Mouse (Mus musculus) heart, embryonic 11.5 days (tissue): ENCODE results near the gene Itih3. TPM values are rescaled to one million over a fixed set of nuclear protein-coding genes. Genes with fewer than 3 reads are reported as not detected.

Experiments used
- ATAC-seq: fragments of 200-750 bp; cut with Nextera tagmentation; replicated peaks from 2 replicates; pipeline ENCODE4 v1.8.0; 2017; ENCODE audit warnings: moderate library complexity; ENCODE audit not compliant: insufficient number of reproducible peaks, low FRiP score, low TSS enrichment
- H3K27ac ChIP-seq: fragments of 300-500 bp; sonication (generic); 2 replicates; pipeline ENCODE4 v1.5.1; 2014; ENCODE audit warnings: mild to moderate bottlenecking, low read depth, low read length
- H3K27me3 ChIP-seq: fragments of 300-500 bp; sonication (generic); 2 replicates; pipeline ENCODE4 v1.6.1; 2014; ENCODE audit warnings: mild to moderate bottlenecking, low read length, mixed read lengths; ENCODE audit not compliant: control insufficient read depth, insufficient read depth
- H3K36me3 ChIP-seq: fragments of 300-500 bp; sonication (generic); 2 replicates; pipeline ENCODE4 v1.6.1; 2014; ENCODE audit warnings: mild to moderate bottlenecking, low read length, moderate library complexity, mixed read lengths; ENCODE audit not compliant: control insufficient read depth, insufficient read depth
- H3K4me1 ChIP-seq: fragments of 300-500 bp; sonication (generic); 2 replicates; pipeline ENCODE4 v1.6.1; 2014; ENCODE audit warnings: low read length; ENCODE audit not compliant: control insufficient read depth, insufficient read depth
- H3K4me2 ChIP-seq: fragments of 300-500 bp; sonication (generic); 2 replicates; pipeline ENCODE4 v1.6.1; 2014; ENCODE audit warnings: mild to moderate bottlenecking, moderate library complexity
- H3K4me3 ChIP-seq: fragments of 300-500 bp; sonication (generic); 2 replicates; pipeline ENCODE4 v1.5.1; 2014; ENCODE audit warnings: low read depth, low read length
- H3K9ac ChIP-seq: fragments of 300-500 bp; sonication (generic); 2 replicates; pipeline ENCODE4 v1.6.1; 2014; ENCODE audit warnings: mild to moderate bottlenecking, low read depth, low read length, moderate library complexity
- H3K9me3 ChIP-seq: fragments of 300-500 bp; sonication (generic); replicated peaks from 2 replicates; pipeline ENCODE4 v1.6.1; 2016; ENCODE audit warnings: low read length; ENCODE audit not compliant: control insufficient read depth
- WGBS: fragments of 180-500 bp; shearing (Covaris S2); extraction: QIAGEN DNeasy Blood & Tissue Kit; methylation state at CpG from one replicate; pipeline ENCODE4 v1.1.7; 2014; ENCODE audit not compliant: insufficient replicate concordance; 5-methylcytosine and 5-hydroxymethylcytosine counted together
- polyA plus RNA-seq: library from polyadenylated mRNA; unstranded; fragments of >200 nt; fragmentation: Nextera tagmentation; extraction: Ambion mirVana; gene quantifications from 2 replicates; pipeline ENCODE4 v1.2.1, GENCODE M21; 2014

Gene Itih3
- polyA plus RNA-seq, 1 experiment from 2014 or later = 1.7 TPM

DNA sequence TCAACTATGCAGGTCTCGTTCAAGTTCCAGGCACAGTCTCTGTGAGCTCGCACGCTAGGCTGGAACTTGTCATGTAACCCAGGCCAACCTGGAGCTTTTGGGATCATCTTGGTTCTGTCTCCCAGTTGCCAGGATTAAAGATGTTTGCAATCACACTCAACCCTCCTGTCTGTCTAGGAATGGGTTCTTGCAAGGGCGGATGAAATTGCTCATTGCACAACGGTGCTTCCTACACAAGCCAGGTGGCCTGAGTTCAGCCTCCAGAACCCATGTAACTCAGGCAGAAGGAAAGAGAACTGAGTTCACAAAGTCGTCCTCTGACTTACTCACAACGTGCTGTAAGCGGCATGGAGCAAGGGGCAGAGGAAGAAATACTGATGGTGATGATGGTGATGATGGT is 12.4 kb downstream of the Itih3 start:
- no peak overlapping the region for H3K27ac ChIP-seq
- no peak overlapping the region for H3K9ac ChIP-seq
- no peak overlapping the region for H3K4me3 ChIP-seq
- no peak overlapping the region for H3K4me2 ChIP-seq
- no peak for ATAC-seq
- WGBS = 83% methylated on average over 8 of the region's 8 CpGs
- no peaks in the 10 kb centered on the region for H3K27me3 ChIP-seq
- no peaks in the 10 kb centered on the region for H3K9me3 ChIP-seq
- no peaks in the 10 kb centered on the region; the same call in 1 of the 2 replicates for H3K4me1 ChIP-seq
- no peaks in the 10 kb centered on the region for H3K36me3 ChIP-seq

DNA sequence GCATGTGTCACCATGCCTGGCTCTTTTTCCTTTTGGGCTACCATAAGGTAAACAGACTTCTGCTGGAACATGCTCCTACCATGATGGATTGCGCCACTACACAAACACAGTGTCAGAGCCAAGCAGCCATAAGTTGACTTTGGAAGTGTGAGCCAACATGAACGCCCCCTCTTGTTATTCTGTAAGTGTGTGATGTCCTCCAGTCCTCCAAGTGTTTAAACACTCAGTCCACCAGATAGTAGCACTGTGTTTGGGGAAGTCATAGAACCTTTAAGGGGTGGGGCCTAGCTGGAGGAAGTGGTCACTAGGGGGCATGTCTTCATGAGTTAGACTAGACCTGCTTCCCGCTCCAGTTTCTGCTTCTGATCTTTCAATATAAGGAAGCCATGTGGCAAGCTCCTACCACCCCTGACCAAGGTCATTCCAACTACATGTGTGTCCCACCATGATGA is 15.7 kb downstream of the Itih3 start:
- no peak for ATAC-seq
- H3K27me3 ChIP-seq = no peaks in the 10 kb centered on the region
- H3K4me1 ChIP-seq = no peaks in the 10 kb centered on the region
- H3K4me3 ChIP-seq = no peak overlapping the region
- 76% methylated on average over 3 of the region's 3 CpGs for WGBS
- H3K27ac ChIP-seq = no peak overlapping the region
- H3K36me3 ChIP-seq = no peaks in the 10 kb centered on the region
- H3K9ac ChIP-seq = no peak overlapping the region
- no peak overlapping the region for H3K4me2 ChIP-seq
- H3K9me3 ChIP-seq = no peaks in the 10 kb centered on the region

GRCm38 (mm10) chr14:30906001-30906400 is 17.6 kb downstream of the Itih3 start:
- Histone ChIP-seq H3K27ac (no peak overlapping the region), H3K9me3 (no peaks in the 10 kb centered on the region), H3K4me1 (no peaks in the 10 kb centered on the region), H3K9ac (no peak overlapping the region), H3K27me3 (no peaks in the 10 kb centered on the region), H3K4me2 (no peak overlapping the region), H3K4me3 (no peak overlapping the region), H3K36me3 (no peaks in the 10 kb centered on the region)
- no peak for ATAC-seq
- 87% methylated on average over 6 of the region's 6 CpGs for WGBS

DNA sequence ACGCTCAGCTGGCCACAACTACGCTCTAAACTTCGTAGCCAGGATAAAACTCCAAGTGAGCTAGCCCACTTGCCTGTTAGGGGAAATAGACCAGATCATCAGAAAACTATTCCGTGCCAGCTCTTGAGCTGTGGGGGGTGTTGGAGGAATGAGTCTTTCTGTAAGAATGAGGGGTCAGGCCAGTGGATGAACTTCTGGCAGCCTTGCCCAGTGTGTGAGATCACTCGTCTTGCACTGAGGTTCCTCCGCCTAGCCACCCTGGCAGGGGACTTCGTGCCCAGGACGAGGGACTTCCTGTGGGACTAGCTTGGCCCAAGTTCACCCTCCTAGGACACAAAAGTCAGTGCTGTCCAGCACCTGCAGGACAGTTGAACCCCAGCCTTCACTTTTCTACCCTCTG is 19.3 kb downstream of the Itih3 start:
- no peak overlapping the region for H3K27ac ChIP-seq
- ATAC-seq = no peak
- WGBS = 70% methylated on average over 8 of the region's 8 CpGs
- H3K4me3 ChIP-seq = no peak overlapping the region
- no peaks in the 10 kb centered on the region for H3K9me3 ChIP-seq
- H3K36me3 ChIP-seq = no peaks in the 10 kb centered on the region
- H3K4me1 ChIP-seq = no peaks in the 10 kb centered on the region
- H3K4me2 ChIP-seq = no peak overlapping the region
- no peak overlapping the region for H3K9ac ChIP-seq
- H3K27me3 ChIP-seq = no peaks in the 10 kb centered on the region

- WGBS = 58% methylated on average over 3 of the region's 3 CpGs
- Histone ChIP-seq H3K27ac (no peak overlapping the region), H3K9ac (no peak overlapping the region), H3K27me3 (no peaks in the 10 kb centered on the region), H3K9me3 (no peaks in the 10 kb centered on the region), H3K4me2 (no peak overlapping the region), H3K4me1 (no peaks in the 10 kb centered on the region), H3K4me3 (no peak overlapping the region), H3K36me3 (no peaks in the 10 kb centered on the region)
- no peak for ATAC-seq
Observed at GRCm38 (mm10) chr14:30903036-30903435, 20.5 kb downstream of the Itih3 start.

DNA sequence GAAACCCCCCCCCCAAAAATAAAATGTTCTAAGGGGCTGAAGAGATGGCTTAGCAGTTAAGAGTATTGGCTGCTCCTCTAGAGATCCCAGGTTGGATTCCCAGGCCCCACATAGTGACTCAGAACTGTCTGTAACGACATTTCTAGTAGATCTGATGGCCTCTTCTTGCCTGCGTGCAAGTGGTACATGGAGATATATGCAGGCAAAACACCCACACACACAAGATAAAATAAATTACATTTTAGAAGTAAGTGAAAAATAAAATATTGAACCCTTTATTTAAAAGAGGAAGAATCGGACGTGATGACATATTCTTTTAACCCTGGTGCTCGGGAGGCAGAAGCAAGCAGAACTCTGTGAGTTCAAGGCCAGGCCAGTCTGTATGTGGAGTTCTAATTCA is 20.9 kb downstream of the Itih3 start:
- Histone ChIP-seq H3K9ac (no peak overlapping the region), H3K4me3 (no peak overlapping the region), H3K27me3 (no peaks in the 10 kb centered on the region), H3K9me3 (no peaks in the 10 kb centered on the region), H3K4me1 (no peaks in the 10 kb centered on the region), H3K36me3 (no peaks in the 10 kb centered on the region), H3K27ac (no peak overlapping the region), H3K4me2 (no peak overlapping the region)
- ATAC-seq = no peak
- 86% methylated on average over 5 of the region's 5 CpGs for WGBS

DNA sequence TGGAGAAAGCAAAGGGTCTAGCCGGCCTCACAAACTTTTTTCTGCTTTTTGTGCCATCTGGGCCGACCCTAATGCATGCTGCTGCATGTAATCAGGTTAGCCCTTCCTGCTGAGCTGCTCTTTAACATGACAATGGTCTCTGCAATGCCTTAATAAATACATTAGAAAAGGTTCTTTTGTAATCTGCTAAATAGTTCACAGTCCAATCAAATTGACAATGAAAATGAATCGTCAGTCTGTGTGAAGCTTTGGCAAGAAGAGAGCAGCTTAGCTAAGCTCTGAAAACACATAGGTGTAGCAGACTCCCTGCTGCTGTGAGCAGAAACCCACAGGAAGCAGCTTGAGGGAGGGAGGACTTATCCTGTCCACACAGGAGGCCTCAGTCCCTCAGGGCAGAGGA is 23.6 kb downstream of the Itih3 start:
- no peak overlapping the region for H3K4me2 ChIP-seq
- H3K36me3 ChIP-seq = no peaks in the 10 kb centered on the region
- no peaks in the 10 kb centered on the region for H3K9me3 ChIP-seq
- no peak for ATAC-seq
- 52% methylated on average over 3 of the region's 3 CpGs for WGBS
- no peaks in the 10 kb centered on the region for H3K27me3 ChIP-seq
- no peaks in the 10 kb centered on the region for H3K4me1 ChIP-seq
- H3K4me3 ChIP-seq = no peak overlapping the region
- no peak overlapping the region for H3K27ac ChIP-seq
- no peak overlapping the region for H3K9ac ChIP-seq

DNA sequence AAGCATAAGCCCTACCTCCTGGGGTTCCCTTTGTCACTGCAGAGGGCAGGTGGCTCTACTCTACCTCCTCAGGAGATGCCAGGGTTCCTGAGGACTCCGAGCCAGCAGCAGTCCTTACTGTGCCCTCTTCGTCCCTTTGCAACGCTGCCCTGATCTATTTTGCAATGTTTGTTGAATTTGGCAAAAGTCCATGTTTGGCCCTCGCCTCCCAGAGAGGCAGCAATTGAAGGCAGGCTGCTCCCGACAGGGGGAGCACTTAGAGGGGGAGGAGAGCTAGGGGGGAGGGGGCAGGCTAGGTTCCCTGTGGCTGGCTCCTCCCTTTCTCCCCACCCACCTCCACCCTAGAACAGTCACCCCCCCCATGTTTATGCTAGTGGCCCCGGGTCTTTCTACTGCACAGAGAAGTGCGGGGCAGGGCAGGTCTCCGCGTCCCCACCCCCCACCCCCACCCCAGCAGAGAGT is 35.3 kb downstream of the Itih3 start:
- H3K27ac ChIP-seq = no peak overlapping the region
- no peaks in the 10 kb centered on the region; the same call in 1 of the 2 replicates for H3K4me1 ChIP-seq
- 10% methylated on average over 9 of the region's 9 CpGs for WGBS
- no peaks in the 10 kb centered on the region; the same call in 1 of the 2 replicates for H3K27me3 ChIP-seq
- peak overlapping the region; percentile 38 for H3K4me2 ChIP-seq
- no peaks in the 10 kb centered on the region for H3K36me3 ChIP-seq
- H3K9ac ChIP-seq = no peak overlapping the region
- no peaks in the 10 kb centered on the region for H3K9me3 ChIP-seq
- no peak overlapping the region for H3K4me3 ChIP-seq
- no peak for ATAC-seq

- H3K27me3 ChIP-seq = no peaks in the 10 kb centered on the region
- ATAC-seq = no peak
- 85% methylated on average over 3 of the region's 3 CpGs for WGBS
Observed at GRCm38 (mm10) chr14:30886204-30886603, 37.4 kb downstream of the Itih3 start, which contains the start of gene Itih4. Gene Itih4 (plus strand): TSS chr14:30886476.

More at GRCm38 (mm10) chr14:30886204-30886603, 37.4 kb downstream of the Itih3 start, which contains the start of gene Itih4:
- Histone ChIP-seq H3K4me2 (no peak within 1 kb of the TSS), H3K9ac (no peak within 1 kb of the TSS), H3K4me1 (no peaks in the 10 kb centered on the region), H3K36me3 (no peaks in the 10 kb centered on the region), H3K4me3 (no peak within 1 kb of the TSS), H3K9me3 (no peaks in the 10 kb centered on the region), H3K27ac (no peak within 1 kb of the TSS)
